Mouse (Mus musculus): ENCODE measurements around the gene Arrdc1. TPM values are rescaled to one million over a fixed set of nuclear protein-coding genes. Genes with fewer than 3 reads are reported as not detected.

The Arrdc1 gene
- total and polyA plus RNA-seq, 2 experiments from 2014 or later = 41.9 to 80.7 TPM

DNA sequence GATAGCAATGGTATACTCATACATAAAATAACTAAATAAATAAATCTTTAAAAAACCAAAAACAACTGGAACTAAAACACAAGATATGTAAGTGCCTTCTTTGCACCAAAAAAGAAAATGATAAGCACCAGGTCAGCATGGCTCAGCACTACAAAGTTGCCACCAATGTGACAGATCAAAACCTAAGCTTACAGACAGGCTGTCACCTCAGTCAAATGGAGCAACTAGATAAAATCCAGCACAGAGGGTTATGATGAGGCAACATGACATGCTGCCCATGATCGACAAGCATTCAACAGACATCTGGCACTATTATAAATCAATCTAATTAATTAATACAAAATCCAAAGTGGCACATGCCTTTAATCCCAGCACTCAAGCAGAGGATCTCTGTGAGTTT, 40.8 kb downstream of the Arrdc1 start:
- no peak overlapping the region for H3K27ac ChIP-seq
- ATAC-seq = no peak

DNA sequence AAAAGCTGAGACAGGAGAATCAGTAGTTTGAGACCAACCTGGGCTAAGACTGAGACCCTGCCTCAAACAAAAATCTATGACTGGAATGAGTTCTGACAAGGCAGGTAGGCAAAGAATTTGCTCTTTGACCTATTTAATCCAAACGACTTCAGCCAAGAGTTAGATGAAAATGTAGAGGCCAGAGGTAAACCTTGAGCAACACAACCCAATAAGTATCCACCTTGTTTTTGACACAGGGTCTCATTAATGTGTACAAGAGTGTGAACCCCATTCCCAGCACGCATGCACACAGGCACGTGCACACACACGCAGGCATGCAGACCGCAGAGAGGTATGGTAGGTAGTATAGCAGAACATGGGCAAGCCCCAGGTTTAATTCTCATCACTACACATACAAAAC, 42.7 kb downstream of the Arrdc1 start:
- Histone ChIP-seq H3K4me1 (ENCODE audit: insufficient read depth, low read length) (no peaks in the 10 kb centered on the region), H3K36me3 (ENCODE audit: insufficient read depth, low read length) (no peaks in the 10 kb centered on the region), H3K9me3 (ENCODE audit: low read length) (no peaks in the 10 kb centered on the region), H3K4me2 (ENCODE audit: low read depth, low read length) (no peak overlapping the region), H3K4me3 (ENCODE audit: low read length) (no peak overlapping the region), H3K27ac (no peak overlapping the region), H3K27me3 (ENCODE audit: insufficient read depth, low read length) (no peaks in the 10 kb centered on the region), H3K9ac (replicated peaks; ENCODE audit: low read length) (no peak overlapping the region)
- ATAC-seq (no peak), DNase-seq (ENCODE audit: low spot score) (no peak)
- no peak for TF ChIP-seq CTCF (IDR thresholded peaks at IDR 0.05; ENCODE audit: low read depth)
- 92% methylated on average over 5 of the region's 5 CpGs for WGBS

More for the DNA sequence above, 40.8 kb downstream of the Arrdc1 start:
- Histone ChIP-seq H3K9me3 (ENCODE audit: low read length) (no peaks in the 10 kb centered on the region), H3K9ac (replicated peaks; ENCODE audit: low read length) (no peak overlapping the region), H3K27me3 (ENCODE audit: insufficient read depth, low read length) (no peaks in the 10 kb centered on the region), H3K36me3 (ENCODE audit: insufficient read depth, low read length) (no peaks in the 10 kb centered on the region), H3K4me2 (ENCODE audit: low read depth, low read length) (no peak overlapping the region), H3K4me1 (ENCODE audit: insufficient read depth, low read length) (no peaks in the 10 kb centered on the region), H3K4me3 (ENCODE audit: low read length) (no peak overlapping the region)
- no peak for TF ChIP-seq CTCF (IDR thresholded peaks at IDR 0.05; ENCODE audit: low read depth)
- 77% methylated on average over 1 of the region's 1 CpGs for WGBS
- DNase-seq (ENCODE audit: low spot score) = no peak

DNA sequence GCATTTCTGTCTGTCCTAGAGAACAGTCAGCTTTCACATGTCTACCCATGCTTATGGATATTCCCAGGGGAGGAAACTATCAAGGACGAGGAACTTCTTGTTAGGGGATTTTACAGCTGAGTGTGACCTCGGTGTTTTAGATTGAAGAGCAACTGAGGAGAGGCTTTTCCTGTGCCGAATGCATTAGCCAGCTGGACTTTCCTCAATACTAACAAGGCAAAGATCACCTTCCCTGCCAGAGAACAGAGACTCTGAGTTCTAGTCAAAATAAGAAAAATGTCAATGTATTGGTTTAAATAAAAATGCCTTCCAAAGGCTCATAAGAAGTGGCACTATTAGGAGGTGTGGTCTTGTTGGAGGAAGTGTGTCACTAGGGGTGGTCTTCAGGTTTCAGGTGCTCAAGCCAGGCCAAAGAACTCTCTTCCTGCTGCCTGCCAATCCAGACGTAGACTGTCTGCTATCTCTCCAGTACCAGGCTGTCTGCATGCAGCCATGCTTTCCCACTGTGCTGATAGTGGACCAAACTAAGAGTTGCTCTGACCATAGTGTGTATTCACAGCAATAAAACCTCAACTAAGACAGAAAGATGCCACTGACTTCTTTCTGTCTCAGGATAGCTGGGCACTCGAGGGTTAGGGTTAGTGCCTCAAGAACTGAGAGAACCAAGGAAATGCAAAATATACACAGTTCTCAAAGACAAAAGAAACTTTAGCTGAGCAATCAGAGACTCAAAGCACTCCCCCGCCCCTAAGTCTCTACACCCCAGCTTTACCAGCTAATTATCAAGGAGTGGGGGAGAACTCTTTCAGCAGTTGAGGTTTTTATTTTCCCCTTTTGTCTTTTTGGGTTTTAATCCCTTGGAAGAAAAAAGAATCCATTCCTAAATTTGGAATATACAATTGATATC, 44.3 kb downstream of the Arrdc1 start:
- Histone ChIP-seq H3K9me3 (ENCODE audit: low read length) (no peaks in the 10 kb centered on the region), H3K27me3 (ENCODE audit: insufficient read depth, low read length) (no peaks in the 10 kb centered on the region), H3K27ac (no peak overlapping the region), H3K4me1 (ENCODE audit: insufficient read depth, low read length) (no peaks in the 10 kb centered on the region), H3K9ac (replicated peaks; ENCODE audit: low read length) (no peak overlapping the region), H3K4me3 (ENCODE audit: low read length) (no peak overlapping the region), H3K4me2 (ENCODE audit: low read depth, low read length) (no peak overlapping the region), H3K36me3 (ENCODE audit: insufficient read depth, low read length) (peaks cover 7% of the 10 kb centered on the region; the same call in 1 of the 2 replicates)
- DNase-seq (ENCODE audit: low spot score) (no peak), ATAC-seq (no peak)
- 78% methylated on average over 6 of the region's 6 CpGs for WGBS
- no peak for TF ChIP-seq CTCF (IDR thresholded peaks at IDR 0.05; ENCODE audit: low read depth)

DNA sequence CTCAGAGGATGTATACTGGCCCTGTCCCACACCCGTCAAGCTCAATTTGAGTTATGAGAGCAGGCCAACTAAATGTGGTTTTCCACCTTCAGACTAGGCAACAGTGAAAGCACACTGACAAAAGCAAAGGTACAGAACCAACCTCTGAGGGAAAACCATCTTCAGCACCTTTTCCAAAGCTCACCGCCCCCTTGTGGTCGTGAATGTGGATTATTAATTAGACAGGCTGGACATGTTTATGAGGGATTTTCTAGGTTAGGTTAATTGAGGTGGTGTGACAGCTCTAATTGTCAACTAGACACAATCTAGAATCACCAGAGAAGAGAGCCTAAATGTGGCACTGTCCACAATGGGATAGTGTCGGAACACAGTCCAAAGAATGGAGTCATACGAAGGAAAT, 46.2 kb downstream of the Arrdc1 start:
- no peak overlapping the region for H3K4me2 ChIP-seq (ENCODE audit: low read depth, low read length)
- H3K36me3 ChIP-seq (ENCODE audit: insufficient read depth, low read length) = peaks cover 14% of the 10 kb centered on the region
- no peaks in the 10 kb centered on the region for H3K27me3 ChIP-seq (ENCODE audit: insufficient read depth, low read length)
- WGBS = 83% methylated on average over 5 of the region's 5 CpGs
- H3K4me3 ChIP-seq (ENCODE audit: low read length) = no peak overlapping the region
- DNase-seq (ENCODE audit: low spot score) (no peak), ATAC-seq (no peak)
- peak; percentile 47; the same call in 1 of the 2 replicates for TF ChIP-seq CTCF (IDR thresholded peaks at IDR 0.05; ENCODE audit: low read depth)
- H3K27ac ChIP-seq = no peak overlapping the region
- no peaks in the 10 kb centered on the region for H3K4me1 ChIP-seq (ENCODE audit: insufficient read depth, low read length)
- H3K9ac ChIP-seq (replicated peaks; ENCODE audit: low read length) = no peak overlapping the region
- no peaks in the 10 kb centered on the region for H3K9me3 ChIP-seq (ENCODE audit: low read length)

DNA sequence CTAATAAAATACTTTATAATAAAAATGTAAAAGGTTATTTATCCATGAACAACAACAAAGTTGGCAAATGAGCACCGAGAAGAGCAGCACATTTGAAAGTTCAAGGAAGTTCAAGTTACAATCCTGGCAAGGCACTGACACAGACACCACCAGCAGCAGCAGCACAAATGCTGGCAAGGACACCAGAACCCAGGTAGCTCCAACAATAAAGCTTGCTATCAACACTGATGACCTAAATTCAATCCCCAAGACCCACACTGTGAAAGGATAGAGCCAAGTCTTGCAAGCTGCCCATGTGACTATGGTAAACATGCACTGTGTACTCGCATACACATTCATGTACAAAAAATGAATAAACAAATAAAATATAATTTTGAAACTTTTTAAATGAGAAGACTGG, 54.4 kb downstream of the Arrdc1 start:
- DNase-seq (ENCODE audit: low spot score) = no peak
- no peak overlapping the region for H3K9ac ChIP-seq (replicated peaks; ENCODE audit: low read length)
- ATAC-seq = no peak
- H3K9me3 ChIP-seq (ENCODE audit: low read length) = no peaks in the 10 kb centered on the region
- H3K4me3 ChIP-seq (ENCODE audit: low read length) = no peak overlapping the region
- TF ChIP-seq CTCF (IDR thresholded peaks at IDR 0.05; ENCODE audit: low read depth) = no peak
- 95% methylated on average over 2 of the region's 2 CpGs for WGBS
- H3K36me3 ChIP-seq (ENCODE audit: insufficient read depth, low read length) = peaks cover 35% of the 10 kb centered on the region
- no peak overlapping the region for H3K27ac ChIP-seq
- H3K4me2 ChIP-seq (ENCODE audit: low read depth, low read length) = no peak overlapping the region
- H3K4me1 ChIP-seq (ENCODE audit: insufficient read depth, low read length) = no peaks in the 10 kb centered on the region
- H3K27me3 ChIP-seq (ENCODE audit: insufficient read depth, low read length) = no peaks in the 10 kb centered on the region

Small RNA genes within 50 kb of the gene (microRNA-seq; reads per million reads assigned to microRNA genes)
- gene Gm22875 = 0 reads per million in 2 experiments

Other genes with a start within 250 kb of the Arrdc1 start
- 94.0 and 103 TPM in 2 replicates for gene Cacna1b, start 172.1 kb downstream of the Arrdc1 start, total RNA-seq (2014; rRNA removed)
- gene Cacna1b, start 172.1 kb downstream of the Arrdc1 start, polyA plus RNA-seq (2015; fragmentation: Nextera tagmentation; extraction: Ambion mirVana) = 10.1 and 11.8 TPM in 2 replicates
- gene Ehmt1, start 15.6 kb downstream of the Arrdc1 start, total RNA-seq (2014; rRNA removed) = 52.0 and 79.8 TPM in 2 replicates
- 61.8 and 63.1 TPM in 2 replicates for gene Ehmt1, start 15.6 kb downstream of the Arrdc1 start, polyA plus RNA-seq (2015; fragmentation: Nextera tagmentation; extraction: Ambion mirVana)
- 23.2 and 25.6 TPM in 2 replicates for gene Zmynd19, start 14.5 kb upstream of the Arrdc1 start, total RNA-seq (2014; rRNA removed)
- 19.2 and 21.0 TPM in 2 replicates for gene Zmynd19, start 14.5 kb upstream of the Arrdc1 start, polyA plus RNA-seq (2015; fragmentation: Nextera tagmentation; extraction: Ambion mirVana)
- 38.9 and 45.8 TPM in 2 replicates for gene Dph7, start 27.1 kb upstream of the Arrdc1 start, total RNA-seq (2014; rRNA removed)
- 32.1 and 35.7 TPM in 2 replicates for gene Dph7, start 27.1 kb upstream of the Arrdc1 start, polyA plus RNA-seq (2015; fragmentation: Nextera tagmentation; extraction: Ambion mirVana)
- gene Mrpl41, start 39.8 kb upstream of the Arrdc1 start, total RNA-seq (2014; rRNA removed) = 52.0 and 52.7 TPM in 2 replicates
- 197 and 201 TPM in 2 replicates for gene Mrpl41, start 39.8 kb upstream of the Arrdc1 start, polyA plus RNA-seq (2015; fragmentation: Nextera tagmentation; extraction: Ambion mirVana)
- gene Pnpla7, start 40.8 kb upstream of the Arrdc1 start, total RNA-seq (2014; rRNA removed) = 6.7 and 7.6 TPM in 2 replicates
- gene Pnpla7, start 40.8 kb upstream of the Arrdc1 start, polyA plus RNA-seq (2015; fragmentation: Nextera tagmentation; extraction: Ambion mirVana) = 4.1 and 4.8 TPM in 2 replicates
- 254 and 279 TPM in 2 replicates for gene Nsmf, start 119.1 kb upstream of the Arrdc1 start, total RNA-seq (2014; rRNA removed)
- gene Nsmf, start 119.1 kb upstream of the Arrdc1 start, polyA plus RNA-seq (2015; fragmentation: Nextera tagmentation; extraction: Ambion mirVana) = 152 and 159 TPM in 2 replicates
- not detected in 2 replicates for gene Entpd8, start 145.1 kb upstream of the Arrdc1 start, total RNA-seq (2014; rRNA removed)
- not detected in 2 replicates for gene Entpd8, start 145.1 kb upstream of the Arrdc1 start, polyA plus RNA-seq (2015; fragmentation: Nextera tagmentation; extraction: Ambion mirVana)
- not detected in 2 replicates for gene Noxa1, start 159.9 kb upstream of the Arrdc1 start, total RNA-seq (2014; rRNA removed)
- not detected in 2 replicates for gene Noxa1, start 159.9 kb upstream of the Arrdc1 start, polyA plus RNA-seq (2015; fragmentation: Nextera tagmentation; extraction: Ambion mirVana)
- gene Nrarp, start 245.5 kb upstream of the Arrdc1 start, total RNA-seq (2014; rRNA removed) = 50.8 and 58.0 TPM in 2 replicates
- gene Nrarp, start 245.5 kb upstream of the Arrdc1 start, polyA plus RNA-seq (2015; fragmentation: Nextera tagmentation; extraction: Ambion mirVana) = 14.2 and 14.7 TPM in 2 replicates